In the genomic region with DNA sequence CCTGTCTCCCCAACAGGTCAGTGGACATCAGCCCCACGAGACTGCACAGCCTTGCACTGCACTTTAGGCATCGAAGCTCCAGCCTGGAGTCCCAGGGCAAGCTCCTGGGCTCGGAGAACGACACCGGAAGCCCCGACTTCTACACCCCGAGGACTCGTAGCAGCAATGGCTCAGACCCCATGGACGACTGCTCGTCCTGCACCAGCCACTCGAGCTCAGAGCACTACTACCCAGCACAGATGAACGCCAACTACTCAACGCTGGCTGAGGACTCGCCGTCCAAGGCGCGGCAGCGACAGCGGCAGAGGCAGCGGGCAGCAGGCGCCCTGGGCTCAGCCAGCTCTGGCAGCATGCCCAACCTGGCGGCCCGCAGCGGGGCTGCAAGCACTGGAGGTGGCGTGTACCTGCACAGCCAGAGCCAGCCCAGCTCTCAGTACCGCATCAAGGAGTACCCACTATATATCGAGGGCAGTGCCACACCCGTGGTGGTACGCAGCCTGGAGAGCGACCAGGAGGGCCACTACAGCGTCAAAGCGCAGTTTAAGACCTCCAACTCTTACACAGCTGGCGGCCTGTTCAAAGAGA, we compare ENCODE assay signal across 14 mouse cellular contexts. TPM values are rescaled to one million over a fixed set of nuclear protein-coding genes. Genes with fewer than 3 reads are reported as not detected.
DNase-seq lines count a peak whose midpoint lies in the region; ATAC-seq and TF ChIP-seq lines count a peak whose summit lies in the region.
"Had no signal": no experiment of that assay in that cellular context is flagged by ENCODE, and none has a peak within 500 bp of the region (broad histone marks: within the 10 kb centered on the region; RNA-seq: fewer than 3 reads in every experiment).

No protein-coding gene starts in this region.

- DNase-seq in heart, postnatal 4 days: peak; percentile 58
- no peak for DNase-seq in heart, adult 18-20 months
- DNase-seq in liver, postnatal 0 days: no peak
- peak; percentile 44 for DNase-seq in ZHBTc4 (ENCODE audit: low read depth, low spot score)
- peak; percentile 7 to 56 for DNase-seq in kidney, postnatal 25 days
- DNase-seq in left cerebral cortex, postnatal 25 days (ENCODE audit: low spot score in 2 of 2): no peak
- DNase-seq: cerebellum, adult 2 months; gastrocnemius, postnatal 10 days; heart, postnatal 10 days; lung, adult 2 months; right cerebral cortex, postnatal 4 days; thymus, adult 18-20 months had no signal

- 0 out of 2 replicates have a peak, but pooled peaks have one; percentile 17 for ATAC-seq in liver, embryonic 16.5 days (ENCODE audit: low read depth)
- no peak for ATAC-seq in liver, postnatal 0 days
- ATAC-seq: forebrain, embryonic 15.5 days had no signal

- H3K9ac ChIP-seq in liver, embryonic 16.5 days (ENCODE audit: low read depth, low read length): no peak overlapping the region
- H3K9ac ChIP-seq in liver, postnatal 0 days (replicated peaks): no peak overlapping the region
- H3K9ac ChIP-seq: forebrain, embryonic 15.5 days had no signal

- no peak overlapping the region for H3K27ac ChIP-seq in liver, embryonic 16.5 days (ENCODE audit: low read length)
- no peak overlapping the region for H3K27ac ChIP-seq in liver, postnatal 0 days (ENCODE audit: low read depth)
- H3K27ac ChIP-seq: forebrain, embryonic 15.5 days had no signal

- no peak for TF ChIP-seq EP300 in liver, postnatal 0 days (IDR thresholded peaks at IDR 0.05; ENCODE audit: low read depth)

- 90% methylated on average over 33 of the region's 33 CpGs for WGBS in liver, embryonic 16.5 days (ENCODE audit: insufficient replicate concordance)
- WGBS in liver, postnatal 0 days (ENCODE audit: insufficient replicate concordance): 93% methylated on average over 33 of the region's 33 CpGs

- no peaks in the 10 kb centered on the region for H3K9me3 ChIP-seq in liver, embryonic 16.5 days (replicated peaks; ENCODE audit: control insufficient read depth, low read length)
- no peaks in the 10 kb centered on the region for H3K9me3 ChIP-seq in liver, postnatal 0 days (ENCODE audit: low read length)
- H3K9me3 ChIP-seq: forebrain, embryonic 15.5 days had no signal

- intact Hi-C loops in left cerebral cortex, postnatal 25 days (cut with DNase I): no loop called here

- no peaks in the 10 kb centered on the region for H3K27me3 ChIP-seq in liver, embryonic 16.5 days (ENCODE audit: control insufficient read depth, insufficient read depth, low read depth, low read length)
- no peaks in the 10 kb centered on the region for H3K27me3 ChIP-seq in liver, postnatal 0 days (ENCODE audit: insufficient read depth, low read length)
- H3K27me3 ChIP-seq: forebrain, embryonic 15.5 days had no signal

- H3K4me2 ChIP-seq in liver, embryonic 16.5 days (ENCODE audit: low read depth, low read length): no peak overlapping the region
- no peak overlapping the region for H3K4me2 ChIP-seq in liver, postnatal 0 days (ENCODE audit: low read depth, low read length)
- H3K4me2 ChIP-seq: forebrain, embryonic 15.5 days had no signal

- no peak for TF ChIP-seq CTCF in liver, postnatal 0 days (IDR thresholded peaks at IDR 0.05; ENCODE audit: low read depth)

- H3K36me3 ChIP-seq in liver, embryonic 16.5 days (ENCODE audit: control insufficient read depth, insufficient read depth): peaks cover 91% of the 10 kb centered on the region
- peaks cover 82% of the 10 kb centered on the region for H3K36me3 ChIP-seq in liver, postnatal 0 days (replicated peaks; ENCODE audit: insufficient read depth, low read length)

- H3K4me1 ChIP-seq in liver, embryonic 16.5 days (ENCODE audit: control insufficient read depth, low read depth, low read length): no peaks in the 10 kb centered on the region
- H3K4me1 ChIP-seq in liver, postnatal 0 days (ENCODE audit: insufficient read depth): no peaks in the 10 kb centered on the region

- H3K4me3 ChIP-seq in liver, embryonic 16.5 days (ENCODE audit: low read depth, low read length): no peak overlapping the region
- H3K4me3 ChIP-seq in liver, postnatal 0 days (ENCODE audit: low read depth, low read length): no peak overlapping the region
- H3K4me3 ChIP-seq: forebrain, embryonic 15.5 days had no signal

RNA-seq across cellular contexts. Expression of a gene that starts 48.5 kb away (rescaled TPM):
- total RNA-seq in heart, postnatal 4 days (2021): 10 to 100 TPM; 29.5 to 35.2 TPM
- 10 to 100 TPM; 34.2 to 35.5 TPM for total RNA-seq in heart, adult 18-20 months (2021)
- 27.4 and 28.3 TPM in 2 replicates for polyA plus RNA-seq in liver, embryonic 16.5 days (2015; fragmentation: Nextera tagmentation; extraction: Ambion mirVana)
- 16.2 and 17.1 TPM in 2 replicates for polyA plus RNA-seq in liver, postnatal 0 days (2015; fragmentation: Nextera tagmentation; extraction: Ambion mirVana)
- total RNA-seq in left cerebral cortex, postnatal 25 days (2021): 10 to 100 TPM; 49.6 to 49.7 TPM

Comparison
In these comparisons a context has a peak if more than half of its experiments do, and no peak if none do; other contexts are left out.
1. DNase-seq: peak in heart, postnatal 4 days (single experiment), ZHBTc4 (single experiment) and kidney, postnatal 25 days (2 of 2); none in heart, adult 18-20 months (0 of 2), liver, postnatal 0 days (single experiment) and left cerebral cortex, postnatal 25 days (0 of 2).